Mouse (Mus musculus) neutrophil, adult 5-6 weeks (primary cell): Measurements from ENCODE around the gene Scrn1. TPM values are rescaled to one million over a fixed set of nuclear protein-coding genes. Genes with fewer than 3 reads are reported as not detected.

ENCODE experiments used
- total RNA-seq: library from RNA; stranded (forward); fragments of 200-1000 nt; gene quantifications from 2 replicates; pipeline ENCODE4 v1.2.3, GENCODE M21; 2017

Gene Scrn1
- total RNA-seq, 1 experiment from 2014 or later, result not detected

Other genes with a start within 250 kb of the Scrn1 start
- 0.35 TPM in 1 of 2 replicates, not detected in the other for gene Prr15, start 240.7 kb downstream of the Scrn1 start, total RNA-seq
- not detected in 2 replicates for gene Wipf3, start 136.9 kb downstream of the Scrn1 start, total RNA-seq
- 0.37 and 0.58 TPM in 2 replicates for gene Plekha8, start 28.6 kb upstream of the Scrn1 start, total RNA-seq
- not detected in 2 replicates for gene Fkbp14, start 30.8 kb upstream of the Scrn1 start, total RNA-seq
- gene Mturn, start 115.1 kb upstream of the Scrn1 start, total RNA-seq, result 14.2 and 18.0 TPM in 2 replicates